Mouse (Mus musculus) bone marrow macrophage, adult 2 months (primary cell): Measurements from ENCODE around the gene Zfp691.

Experiments
- CTCF ChIP-seq: IDR thresholded peaks from 2 replicates; pipeline ENCODE4 v1.5.1; 2012; ENCODE audit warnings: low read depth, mild to moderate bottlenecking, low read length, moderate library complexity
- POLR2A ChIP-seq: IDR thresholded peaks from 2 replicates; pipeline ENCODE4 v1.6.1; 2012; ENCODE audit warnings: mild to moderate bottlenecking, low read depth, low read length, borderline replicate concordance

GRCm38 (mm10) chr4:119192757-119193156 is 18.8 kb upstream of the Zfp691 start:
- no peak for TF ChIP-seq CTCF
- TF ChIP-seq POLR2A, result no peak
